Mouse (Mus musculus) heart, adult 8-10 months (tissue): ENCODE results near the gene Bmp2. TPM values are rescaled to one million over a fixed set of nuclear protein-coding genes. Genes with fewer than 3 reads are reported as not detected.

Experiments used
- DNase-seq: peaks from one replicate; pipeline ENCODE4 v3.0.0; 2022; ENCODE audit warnings: low spot score
- microRNA-seq: library from miRNA; unstranded; fragments of <30 nt; microRNA quantifications from one replicate; pipeline ENCODE4 v1.2.0, GENCODE M21; 2022
- total RNA-seq, 4 experiments: library from RNA; stranded (reverse); gene quantifications; 2 replicates each; pipeline ENCODE4 v1.2.4; 2022

The Bmp2 gene
- total RNA-seq, 4 experiments from 2014 or later = 1.0 to 1.3 (median 1.2) TPM

DNA sequence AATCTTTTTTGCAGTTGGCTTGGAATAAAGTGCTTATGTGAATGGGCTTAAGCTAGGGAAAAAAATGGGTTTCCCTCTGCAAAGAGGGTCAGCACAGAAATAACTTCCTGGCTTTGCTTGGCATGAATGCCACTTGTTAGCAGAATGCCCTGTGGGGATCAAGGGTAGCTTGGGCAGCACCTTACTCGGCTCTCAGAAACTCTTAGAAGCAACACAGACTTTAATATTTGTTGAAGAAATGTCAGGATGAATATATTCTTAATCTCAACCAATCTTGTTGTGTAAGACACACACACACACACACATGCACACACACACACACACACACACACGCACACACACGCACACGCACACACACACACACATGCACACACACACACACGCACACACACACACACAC is 13.5 kb downstream of the Bmp2 start:
- DNase-seq = no peak

DNA sequence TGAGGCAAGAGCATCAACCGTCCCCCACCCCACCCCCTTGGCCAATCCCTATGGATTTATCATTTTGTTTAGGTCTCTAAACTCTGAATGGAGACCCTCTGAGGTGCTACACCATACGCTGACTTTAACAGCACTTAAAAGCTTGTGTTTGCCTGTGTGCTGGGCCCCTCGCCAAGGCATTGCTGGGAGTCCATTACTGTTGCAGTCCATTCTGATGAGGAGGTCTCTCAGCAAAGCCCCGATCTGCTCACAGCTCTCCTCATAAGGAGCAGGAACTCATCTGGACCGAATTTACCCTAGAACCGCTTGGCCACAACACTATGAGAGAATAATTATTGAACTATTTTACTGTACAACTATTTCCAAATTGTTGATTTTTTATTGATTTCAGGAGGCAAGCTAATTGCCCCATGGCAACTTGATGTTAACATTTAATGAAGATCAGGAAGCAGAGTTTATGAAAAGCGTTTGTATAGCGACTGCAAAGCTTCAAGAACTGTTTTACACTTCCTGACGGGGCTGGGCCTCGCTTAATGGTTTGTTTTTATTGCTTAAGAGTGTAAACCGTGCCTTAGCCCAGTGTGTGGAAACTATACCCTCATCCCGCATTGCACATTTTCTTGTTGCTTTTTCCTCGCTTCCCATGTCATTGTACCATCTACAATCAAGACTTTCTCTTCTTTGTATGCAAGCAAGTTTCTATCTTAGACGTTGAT is 14.2 kb downstream of the Bmp2 start:
- no peak for DNase-seq

DNA sequence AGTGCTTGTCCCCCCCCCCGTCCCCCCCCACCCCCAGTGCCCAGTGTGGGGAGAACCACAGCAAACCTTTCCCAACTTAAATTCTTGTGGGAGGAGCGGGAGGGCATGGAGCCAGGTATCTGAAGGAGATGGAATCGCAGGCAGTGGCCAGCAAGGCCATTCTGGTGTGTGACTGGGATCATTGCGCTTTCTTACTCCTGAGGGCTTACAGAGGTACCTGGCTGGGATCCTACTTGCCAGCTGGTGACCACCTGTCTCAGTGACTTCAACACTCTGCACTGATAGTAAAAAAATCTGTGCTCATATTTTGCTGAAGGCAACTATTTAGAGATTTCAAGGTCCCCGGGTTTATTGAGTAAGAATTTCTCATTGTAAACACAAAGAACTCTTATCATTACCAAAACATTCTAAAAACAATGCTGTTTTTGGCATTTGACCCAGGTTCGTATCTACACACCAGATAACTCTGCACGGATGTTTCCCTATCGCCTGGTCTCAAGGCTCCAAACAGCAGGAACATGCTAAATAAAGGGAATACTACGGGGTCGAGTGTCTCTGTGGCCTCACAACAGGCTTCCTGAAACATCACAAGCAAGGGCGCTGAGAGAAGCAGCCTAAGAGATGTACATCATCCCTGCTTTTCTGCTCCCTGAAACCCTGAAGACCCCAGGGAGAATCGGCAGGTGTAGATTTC is 39.8 kb downstream of the Bmp2 start:
- DNase-seq = no peak

Small RNA genes within 50 kb of the gene (microRNA-seq; reads per million reads assigned to microRNA genes)
- gene Mir3090 = not detected
